Mouse (Mus musculus) cerebellum, adult (tissue): Measurements from ENCODE around the gene Ptprn2.

Experiments
- ATAC-seq: cut with Nextera tagmentation; 2 replicates; pipeline ENCODE4 v1.9.2; 2017; ENCODE audit warnings: mild to moderate bottlenecking, moderate library complexity, mixed read lengths; ENCODE audit not compliant: insufficient number of reproducible peaks, low FRiP score, low TSS enrichment

The Ptprn2 gene

GRCm38 (mm10) chr12:116637498-116637897 is 152.0 kb downstream of the Ptprn2 start:
- ATAC-seq = no peak

- no peak for ATAC-seq
These were observed 155.4 kb downstream of the Ptprn2 start for GRCm38 (mm10) chr12:116640871-116641270.

GRCm38 (mm10) chr12:116641339-116642190 is 156.0 kb downstream of the Ptprn2 start:
- no peak for ATAC-seq

- ATAC-seq = no peak
These were observed 156.7 kb downstream of the Ptprn2 start for GRCm38 (mm10) chr12:116642191-116642549.

GRCm38 (mm10) chr12:116646771-116647170 is 161.3 kb downstream of the Ptprn2 start:
- ATAC-seq = 0 out of 2 replicates have a peak, but pooled peaks have one; percentile 34

- no peak for ATAC-seq
These were observed 163.2 kb downstream of the Ptprn2 start for GRCm38 (mm10) chr12:116648584-116649206.

- ATAC-seq = no peak
These were observed 168.2 kb downstream of the Ptprn2 start for GRCm38 (mm10) chr12:116653684-116654083.

GRCm38 (mm10) chr12:116660076-116660475 is 174.6 kb downstream of the Ptprn2 start:
- ATAC-seq = peak; percentile 60

GRCm38 (mm10) chr12:116661018-116661417 is 175.5 kb downstream of the Ptprn2 start:
- no peak for ATAC-seq

- ATAC-seq = no peak
These were observed 192.2 kb downstream of the Ptprn2 start for GRCm38 (mm10) chr12:116677701-116678100.

- no peak for ATAC-seq
These were observed 204.3 kb downstream of the Ptprn2 start for GRCm38 (mm10) chr12:116689832-116690231.

GRCm38 (mm10) chr12:116709535-116709934 is 224.0 kb downstream of the Ptprn2 start:
- ATAC-seq = no peak

- ATAC-seq = no peak
These were observed 225.2 kb downstream of the Ptprn2 start for GRCm38 (mm10) chr12:116710716-116711115.

- no peak for ATAC-seq
These were observed 225.6 kb downstream of the Ptprn2 start for GRCm38 (mm10) chr12:116711133-116711532.

- no peak for ATAC-seq
These were observed 227.6 kb downstream of the Ptprn2 start for GRCm38 (mm10) chr12:116713096-116713495.

GRCm38 (mm10) chr12:116721062-116721461 is 235.5 kb downstream of the Ptprn2 start:
- ATAC-seq = no peak

- peak; percentile 63; the same call in 1 of the 2 replicates for ATAC-seq
These were observed 254.6 kb downstream of the Ptprn2 start for GRCm38 (mm10) chr12:116740141-116740540.

- ATAC-seq = no peak
These were observed 255.8 kb downstream of the Ptprn2 start for GRCm38 (mm10) chr12:116741300-116741699.

GRCm38 (mm10) chr12:116746401-116746800 is 260.9 kb downstream of the Ptprn2 start:
- no peak for ATAC-seq

- peak; percentile 52; the same call in 1 of the 2 replicates for ATAC-seq
These were observed 267.3 kb downstream of the Ptprn2 start for GRCm38 (mm10) chr12:116752784-116753183.

GRCm38 (mm10) chr12:116763961-116764360 is 278.4 kb downstream of the Ptprn2 start:
- ATAC-seq = no peak

GRCm38 (mm10) chr12:116770911-116771310 is 285.4 kb downstream of the Ptprn2 start:
- no peak for ATAC-seq
